Mouse (Mus musculus) heart, adult 2 months (tissue): ENCODE results near the gene Mast2. TPM values are rescaled to one million over a fixed set of nuclear protein-coding genes. Genes with fewer than 3 reads are reported as not detected.

ENCODE experiments used
- DNase-seq, 2 experiments: peaks; one replicate each; pipeline ENCODE4 v3.0.0; 2021
- H3K27ac ChIP-seq: fragments of 200-600 bp; 2 replicates; pipeline ENCODE4 v1.8.1; 2022
- H3K27me3 ChIP-seq: fragments of 200-500 bp; 2 replicates; pipeline ENCODE4 v1.6.1; 2012; ENCODE audit warnings: mild to moderate bottlenecking, low read length, inconsistent platforms, mixed read lengths; ENCODE audit not compliant: control insufficient read depth, insufficient read depth
- H3K36me3 ChIP-seq: fragments of 200-500 bp; 2 replicates; pipeline ENCODE4 v1.6.1; 2012; ENCODE audit warnings: low read length, inconsistent platforms; ENCODE audit not compliant: control insufficient read depth, insufficient read depth
- H3K4me1 ChIP-seq: fragments of 200-500 bp; 2 replicates; pipeline ENCODE4 v1.6.1; 2011; ENCODE audit warnings: low read length; ENCODE audit not compliant: control insufficient read depth, insufficient read depth
- H3K4me3 ChIP-seq: fragments of 200-600 bp; 2 replicates; pipeline ENCODE4 v1.8.1; 2022
- H3K79me2 ChIP-seq: fragments of 200-500 bp; replicated peaks from 2 replicates; pipeline ENCODE4 v1.6.1; 2012; ENCODE audit warnings: mild to moderate bottlenecking, inconsistent platforms, low read length, moderate library complexity, mixed read lengths; ENCODE audit not compliant: control insufficient read depth, insufficient read depth
- H3K9ac ChIP-seq: fragments of 200-500 bp; 2 replicates; pipeline ENCODE4 v1.6.1; 2012; ENCODE audit warnings: low read depth, mild to moderate bottlenecking, control low read depth, inconsistent platforms, low read length, mixed read lengths
- CTCF ChIP-seq: fragments of 200-600 bp; IDR thresholded peaks from 2 replicates; pipeline ENCODE4 v1.8.1; 2022; ENCODE audit warnings: antibody characterized with exemption, mild to moderate bottlenecking, moderate library complexity
- EP300 ChIP-seq: fragments of 200-500 bp; IDR thresholded peaks from 2 replicates; pipeline ENCODE4 v1.6.1; 2011; ENCODE audit warnings: low read depth, low read length, control low read depth; ENCODE audit not compliant: insufficient read depth
- POLR2A ChIP-seq: fragments of 200-500 bp; IDR thresholded peaks from 2 replicates; pipeline ENCODE4 v1.6.1; 2011; ENCODE audit warnings: mild to moderate bottlenecking, low read depth, low read length, control low read depth; ENCODE audit not compliant: insufficient read depth
- WGBS: fragments of 180-500 bp; shearing (Covaris S2); methylation state at CpG from one replicate; pipeline ENCODE4 v1.1.7; 2018; 5-methylcytosine and 5-hydroxymethylcytosine counted together
- intact Hi-C: fragments of 180-260 bp; cut with DNase I; formaldehyde crosslinking; loops from one replicate; pipeline ENCODE4 v1.15.1; 2025
- polyA plus RNA-seq: library from polyadenylated mRNA; depleted of rRNA; stranded (reverse); fragments of >200 nt; gene quantifications from 2 replicates; pipeline ENCODE4 v1.2.3, GENCODE M21; 2012
- total RNA-seq, 2 experiments: library from RNA; stranded (reverse); gene quantifications; 2 replicates each; pipeline ENCODE4 v1.2.3; 2021

Mast2 gene
- total and polyA plus RNA-seq, 3 experiments: 108 to 144 (median 136) TPM

DNA sequence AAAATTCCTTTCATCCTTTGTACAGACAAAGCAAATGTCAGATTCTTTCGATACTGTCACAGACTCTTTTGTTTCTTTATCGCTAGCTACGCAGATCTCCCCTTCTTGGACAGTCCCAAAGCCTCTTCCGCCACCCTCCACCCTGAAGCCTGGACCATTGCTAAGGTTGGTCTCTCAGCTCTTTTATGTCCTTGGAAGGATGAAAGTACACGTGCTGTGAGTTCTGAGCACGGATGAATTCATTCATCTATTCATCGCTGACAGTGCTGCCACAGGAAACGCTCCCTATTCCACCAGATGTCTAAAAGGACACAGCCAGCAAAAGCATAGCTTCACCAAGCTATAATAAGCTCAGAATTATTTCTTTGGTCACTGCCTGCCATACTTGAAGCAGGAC is 58.0 kb downstream of the Mast2 start:
- intact Hi-C loops: loop anchor here (2.0 kb wide), 1 partner anchor 63 kb away; no protein-coding TSS in a partner anchor
- H3K27me3 ChIP-seq: no peaks in the 10 kb centered on the region
- H3K4me3 ChIP-seq: peak overlapping the region; percentile 4
- H3K4me1 ChIP-seq: peaks cover 3% of the 10 kb centered on the region
- H3K9ac ChIP-seq: no peak overlapping the region
- H3K27ac ChIP-seq: peak overlapping the region; percentile 32; the same call in 1 of the 2 replicates
- DNase-seq: no peak
- H3K79me2 ChIP-seq: no peaks in the 10 kb centered on the region
- WGBS: 18% methylated on average over 8 of the region's 8 CpGs
- TF ChIP-seq EP300 (no peak), CTCF (no peak), POLR2A (no peak)
- no peaks in the 10 kb centered on the region; the same call in 1 of the 2 replicates for H3K36me3 ChIP-seq

GRCm38 (mm10) chr4:116405276-116405954 is 58.6 kb downstream of the Mast2 start:
- 25% methylated on average over 7 of the region's 7 CpGs for WGBS
- no peaks in the 10 kb centered on the region for H3K27me3 ChIP-seq
- peak overlapping the region; percentile 32; the same call in 1 of the 2 replicates for H3K27ac ChIP-seq
- intact Hi-C loops: loop anchor here (2.0 kb wide), 1 partner anchor 63 kb away; no protein-coding TSS in a partner anchor
- TF ChIP-seq POLR2A (no peak), CTCF (no peak), EP300 (no peak)
- H3K36me3 ChIP-seq: no peaks in the 10 kb centered on the region; the same call in 1 of the 2 replicates
- peak overlapping the region; percentile 4 for H3K4me3 ChIP-seq
- H3K9ac ChIP-seq: no peak overlapping the region
- H3K79me2 ChIP-seq: no peaks in the 10 kb centered on the region
- H3K4me1 ChIP-seq: peaks cover 3% of the 10 kb centered on the region
- no peak for DNase-seq

DNA sequence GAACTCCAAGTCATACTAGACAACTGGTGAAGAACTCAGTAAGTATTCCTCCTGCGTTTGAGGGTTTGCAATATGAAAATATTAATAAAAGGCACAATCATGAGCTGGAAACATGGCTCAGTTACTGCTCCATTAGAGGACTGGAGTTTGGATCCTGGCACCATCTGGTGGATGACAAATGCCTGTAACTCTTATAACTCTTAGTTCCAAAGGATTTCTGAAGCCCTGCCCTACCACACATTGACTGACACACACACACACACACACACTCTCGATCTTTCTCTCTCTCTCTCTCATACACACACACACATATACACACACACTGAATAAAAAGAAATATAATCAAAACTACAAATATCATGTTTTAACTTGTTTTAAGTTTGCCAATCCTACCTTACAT is 60.1 kb downstream of the Mast2 start:
- H3K4me3 ChIP-seq: no peak overlapping the region
- H3K9ac ChIP-seq: no peak overlapping the region
- H3K27ac ChIP-seq: no peak overlapping the region
- TF ChIP-seq POLR2A (no peak), CTCF (peak; percentile 55)
- no peaks in the 10 kb centered on the region for H3K79me2 ChIP-seq
- DNase-seq: no peak
- H3K27me3 ChIP-seq: no peaks in the 10 kb centered on the region
- intact Hi-C loops: loop anchor here (2.0 kb wide), 1 partner anchor 61 kb away; no protein-coding TSS in a partner anchor
- H3K4me1 ChIP-seq: peaks cover 3% of the 10 kb centered on the region
- 59% methylated on average over 2 of the region's 2 CpGs for WGBS
- no peaks in the 10 kb centered on the region; the same call in 1 of the 2 replicates for H3K36me3 ChIP-seq

- WGBS: 92% methylated on average over 1 of the region's 1 CpGs
Observed at GRCm38 (mm10) chr4:116402708-116403107, 61.3 kb downstream of the Mast2 start.

GRCm38 (mm10) chr4:116398051-116398450 is 65.9 kb downstream of the Mast2 start:
- 45% methylated on average over 1 of the region's 1 CpGs for WGBS
- intact Hi-C loops: no loop called here
- no peak for DNase-seq

More at GRCm38 (mm10) chr4:116402708-116403107, 61.3 kb downstream of the Mast2 start:
- no peak overlapping the region for H3K9ac ChIP-seq
- H3K27me3 ChIP-seq: no peaks in the 10 kb centered on the region
- no peak for DNase-seq
- no peak for TF ChIP-seq POLR2A
- TF ChIP-seq CTCF: no peak
- TF ChIP-seq EP300: no peak
- no peak overlapping the region for H3K4me3 ChIP-seq
- H3K27ac ChIP-seq: no peak overlapping the region
- no peaks in the 10 kb centered on the region; the same call in 1 of the 2 replicates for H3K36me3 ChIP-seq
- H3K4me1 ChIP-seq: peaks cover 3% of the 10 kb centered on the region
- no peaks in the 10 kb centered on the region for H3K79me2 ChIP-seq
- intact Hi-C loops: no loop called here

More at GRCm38 (mm10) chr4:116398051-116398450, 65.9 kb downstream of the Mast2 start:
- Histone ChIP-seq H3K27ac (no peak overlapping the region), H3K9ac (no peak overlapping the region), H3K27me3 (no peaks in the 10 kb centered on the region), H3K36me3 (no peaks in the 10 kb centered on the region; the same call in 1 of the 2 replicates), H3K4me3 (no peak overlapping the region), H3K4me1 (peaks cover 2% of the 10 kb centered on the region), H3K79me2 (no peaks in the 10 kb centered on the region)
- TF ChIP-seq EP300 (no peak), POLR2A (no peak), CTCF (no peak)
